Mouse (Mus musculus): Measurements from ENCODE around the gene Zfp980. TPM values are rescaled to one million over a fixed set of nuclear protein-coding genes. Genes with fewer than 3 reads are reported as not detected.
"Not testable (repeated sequence)": the region's sequence is repeated elsewhere in the genome, so short reads cannot be mapped to it uniquely, and the experiment has no call there.

Gene Zfp980
- not detected in 2 replicates for total RNA-seq (2017)

- not testable (repeated sequence) for ATAC-seq (replicated peaks; ENCODE audit: low read depth, poor library complexity, severe bottlenecking)
Observed at GRCm38 (mm10) chr4:145670385-145670784, at the start of gene Zfp980. Gene Zfp980, plus strand, starts transcription at chr4:145670685.

GRCm38 (mm10) chr4:145640416-145641185, 29.9 kb upstream of the Zfp980 start:
- ATAC-seq (replicated peaks; ENCODE audit: low read depth, poor library complexity, severe bottlenecking): not testable (repeated sequence)

GRCm38 (mm10) chr4:145674286-145674780, 3.8 kb downstream of the Zfp980 start:
- not testable (repeated sequence) for ATAC-seq (replicated peaks; ENCODE audit: low read depth, poor library complexity, severe bottlenecking)

- not testable (repeated sequence) for ATAC-seq (replicated peaks; ENCODE audit: low read depth, poor library complexity, severe bottlenecking)
Observed at GRCm38 (mm10) chr4:145680217-145680616, 9.7 kb downstream of the Zfp980 start.

- not testable (repeated sequence) for ATAC-seq (replicated peaks; ENCODE audit: low read depth, poor library complexity, severe bottlenecking)
Observed at GRCm38 (mm10) chr4:145680672-145681387, 10.3 kb downstream of the Zfp980 start.

- not testable (repeated sequence) for ATAC-seq (replicated peaks; ENCODE audit: low read depth, poor library complexity, severe bottlenecking)
Observed at GRCm38 (mm10) chr4:145682021-145682420, 11.5 kb downstream of the Zfp980 start.

- ATAC-seq (replicated peaks; ENCODE audit: low read depth, poor library complexity, severe bottlenecking): 0 out of 2 replicates have a peak, but pooled peaks have one; percentile 18
Observed at GRCm38 (mm10) chr4:145683024-145683766, 12.7 kb downstream of the Zfp980 start.

- not testable (repeated sequence) for ATAC-seq (replicated peaks; ENCODE audit: low read depth, poor library complexity, severe bottlenecking)
Observed at GRCm38 (mm10) chr4:145686061-145686460, 15.6 kb downstream of the Zfp980 start.

GRCm38 (mm10) chr4:145744935-145745644, 74.6 kb downstream of the Zfp980 start:
- ATAC-seq (replicated peaks; ENCODE audit: low read depth, poor library complexity, severe bottlenecking): peak; percentile 86

- ATAC-seq (replicated peaks; ENCODE audit: low read depth, poor library complexity, severe bottlenecking): peak; percentile 56; the same call in 1 of the 2 replicates
Observed at GRCm38 (mm10) chr4:145745645-145745991, 75.1 kb downstream of the Zfp980 start.

Other genes starting within 250 kb of the Zfp980 start
- 0.05 and 0.78 TPM in 2 replicates for gene Zfp990, start 159.9 kb upstream of the Zfp980 start, total RNA-seq (2017)
- 18.3 and 23.8 TPM in 2 replicates for gene Gm13212, start 85.5 kb upstream of the Zfp980 start, total RNA-seq (2017)
- not detected in 2 replicates for gene Zfp986, start 198.1 kb downstream of the Zfp980 start, total RNA-seq (2017)